Mouse (Mus musculus) lung, postnatal 10 days (tissue): Measurements from ENCODE around the gene Gm43518.

Experiments
- DNase-seq: peaks from one replicate; pipeline ENCODE4 v3.0.0; 2021

The Gm43518 gene

DNA sequence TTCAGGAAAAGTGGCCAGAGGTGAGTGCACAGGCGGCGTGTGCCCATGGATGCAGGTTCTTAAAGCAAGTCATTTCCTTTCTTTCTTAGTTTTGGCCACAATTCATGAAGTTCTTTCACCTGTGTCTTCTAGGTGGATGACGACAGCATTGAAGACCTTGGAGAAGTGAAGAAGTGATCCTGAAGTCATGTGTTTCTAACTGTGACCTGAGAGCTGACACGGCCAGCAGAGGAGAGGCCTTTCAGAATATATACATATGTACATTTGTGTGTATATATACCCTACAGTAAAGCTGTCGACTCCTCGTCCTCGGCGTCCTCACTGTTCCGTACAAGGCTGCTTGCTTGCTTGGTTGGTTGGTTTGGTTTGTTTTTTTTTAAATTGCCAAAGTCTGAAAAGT, at the start of gene Gm43518:
Gm43518 (plus strand) TSS at position 301 of the 400 bp plus-strand sequence.
- DNase-seq, result no peak

DNA sequence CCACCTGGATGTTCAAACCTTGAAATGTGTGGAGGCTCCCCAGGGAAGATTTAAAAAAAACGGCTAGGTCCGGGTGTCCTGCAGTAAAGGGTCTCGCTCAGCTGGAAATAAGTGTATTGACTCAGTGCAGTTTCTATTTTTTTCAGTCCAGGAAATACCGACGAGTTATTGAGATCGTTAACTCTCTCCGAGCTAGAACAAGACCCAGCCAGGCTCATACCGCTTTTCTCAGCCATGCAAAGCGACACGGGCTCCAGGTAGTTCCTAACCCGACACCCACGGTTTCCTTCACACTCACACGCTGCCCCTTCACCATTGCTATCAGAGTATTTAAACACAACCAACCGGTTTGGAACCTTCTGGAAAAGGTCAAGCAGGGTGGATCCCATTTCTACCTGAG, 49.2 kb upstream of the Gm43518 start:
- DNase-seq, result no peak

DNA sequence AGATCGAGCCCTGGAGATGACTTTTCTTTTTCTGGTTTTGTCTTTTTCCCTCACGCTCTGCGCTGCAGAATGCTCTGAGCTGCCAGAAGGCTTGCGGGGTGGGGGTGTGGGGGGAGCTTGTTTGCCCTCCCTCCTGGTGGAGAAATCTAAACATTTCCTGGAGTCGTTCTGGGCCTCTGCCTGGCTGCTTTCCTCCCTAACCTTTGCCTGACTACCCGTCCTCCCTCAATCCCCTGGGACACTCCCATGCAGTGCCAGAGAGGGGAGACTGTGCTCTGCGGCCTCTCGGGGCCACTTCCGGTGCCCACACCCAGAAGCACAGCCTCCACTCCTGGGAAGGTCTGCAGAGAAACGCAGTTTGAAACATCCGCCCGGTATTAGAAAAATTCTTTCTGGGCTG, 47.3 kb upstream of the Gm43518 start, which contains the start of gene Hcar1:
Hcar1 (minus strand) TSS at position 93 of the 400 bp plus-strand sequence.
- peak; percentile 54 for DNase-seq

DNA sequence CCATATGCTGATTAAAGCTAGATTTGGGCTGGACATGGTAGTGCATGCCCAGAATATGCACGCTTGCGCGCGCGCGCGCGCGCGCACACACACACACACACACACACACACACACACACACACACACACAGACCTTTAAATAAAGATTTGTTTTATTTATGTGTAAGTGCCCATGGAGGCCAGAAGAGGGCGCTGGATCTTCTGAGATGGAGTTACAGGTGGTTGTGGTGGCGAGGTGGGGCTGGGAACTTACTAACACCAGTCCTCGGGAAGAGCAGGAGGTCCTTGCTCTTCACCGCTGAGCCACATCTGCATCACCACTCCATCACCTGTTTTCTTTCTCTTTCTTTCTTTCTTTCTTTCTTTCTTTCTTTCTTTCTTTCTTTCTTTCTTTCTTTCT, 46.4 kb upstream of the Gm43518 start:
- no peak for DNase-seq

DNA sequence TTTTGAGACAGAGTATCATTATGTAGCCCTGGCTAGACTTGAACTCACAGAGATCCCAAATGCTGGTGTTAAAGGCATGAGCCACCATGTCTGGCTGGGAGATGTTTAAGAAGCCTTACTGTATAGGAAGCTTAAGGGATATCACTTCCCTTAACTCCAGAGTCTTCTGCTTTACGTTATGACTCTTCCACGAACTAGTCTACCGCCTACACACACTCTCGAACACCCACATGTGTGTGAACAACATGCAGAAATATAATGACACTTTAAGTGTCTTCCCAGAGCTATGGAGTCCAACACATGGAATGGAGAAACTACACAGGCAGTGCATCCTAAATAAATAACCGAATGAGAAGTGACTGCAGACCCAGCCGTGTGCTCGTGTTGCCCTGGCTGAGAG, 43.3 kb upstream of the Gm43518 start:
- no peak for DNase-seq

DNA sequence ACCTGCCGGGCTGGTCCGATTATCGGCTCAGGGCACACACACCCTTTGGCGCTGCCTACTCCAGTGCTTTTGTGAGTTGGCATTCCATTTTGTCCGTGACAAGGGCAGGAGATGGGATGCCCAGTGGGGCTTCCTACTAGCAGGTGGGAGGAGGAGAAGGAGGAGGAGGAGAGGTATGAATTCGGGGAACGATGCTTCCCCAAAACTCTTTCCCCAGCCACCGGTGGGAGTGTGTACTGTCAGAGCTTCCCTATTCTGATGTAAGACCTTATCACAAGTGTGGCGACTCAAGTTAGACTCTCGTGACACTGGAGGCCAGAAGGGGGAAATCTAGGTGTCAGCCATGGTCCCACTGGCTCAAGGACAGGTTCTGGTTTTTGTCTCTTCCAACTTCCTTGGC, 42.9 kb upstream of the Gm43518 start:
- no peak for DNase-seq

DNA sequence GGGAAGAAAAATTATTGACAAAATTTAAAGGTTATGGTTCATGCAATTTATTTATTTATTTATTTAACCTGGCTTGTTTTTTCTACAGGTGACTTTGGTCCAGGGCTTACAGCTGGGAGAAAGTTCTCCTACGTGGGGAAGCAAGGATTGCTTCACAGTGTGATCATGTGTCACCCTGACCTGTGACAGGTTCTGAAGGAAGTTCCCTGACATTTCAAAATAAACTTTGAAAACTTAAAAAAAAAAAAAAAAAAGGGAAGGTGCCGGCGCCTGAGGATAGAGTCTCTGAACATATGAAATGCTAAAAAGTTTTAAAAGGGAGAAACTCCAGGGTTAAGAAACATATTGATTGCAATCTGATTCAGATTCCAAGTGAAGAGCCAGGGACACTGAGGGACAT, 40.9 kb upstream of the Gm43518 start:
- DNase-seq, result no peak

DNA sequence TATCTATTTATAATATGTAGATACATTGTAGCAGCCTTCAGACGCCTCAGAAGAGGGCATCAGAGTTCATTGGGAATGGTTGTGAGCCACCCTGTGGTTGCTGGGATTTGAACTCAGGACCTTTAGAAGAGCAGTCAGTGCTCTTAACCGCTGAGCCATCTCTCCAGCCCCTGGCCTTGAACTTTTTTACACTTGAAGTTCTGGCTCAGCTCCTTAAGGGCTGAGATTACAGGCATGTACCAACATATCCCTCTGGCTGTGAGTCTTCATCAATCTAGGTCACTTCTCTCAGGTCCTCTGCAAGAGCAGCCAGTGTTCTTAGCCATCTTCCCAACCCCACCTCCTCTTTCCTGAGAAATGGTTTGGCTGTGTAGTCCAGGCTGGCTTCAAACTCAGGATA, 36.9 kb upstream of the Gm43518 start:
- DNase-seq, result no peak

DNA sequence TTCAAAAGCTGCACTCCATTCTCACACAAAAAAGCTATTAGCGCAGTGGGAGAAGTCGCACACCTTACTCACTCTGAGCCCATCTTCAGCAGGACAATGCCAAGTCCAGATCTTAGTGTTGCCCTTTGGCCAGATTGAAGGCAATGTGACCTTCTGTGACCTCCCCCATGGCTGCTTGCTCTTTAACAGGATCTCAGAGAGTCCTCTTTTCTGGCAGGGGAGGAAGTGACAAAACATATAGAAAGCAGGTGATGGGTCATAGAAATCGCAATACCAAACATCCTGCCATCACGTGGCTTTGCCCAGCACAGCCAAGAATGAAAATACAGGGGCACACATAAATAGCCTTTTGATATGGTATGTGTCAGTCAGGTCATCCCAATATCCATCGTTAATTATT, 36.2 kb upstream of the Gm43518 start:
- DNase-seq, result no peak

DNA sequence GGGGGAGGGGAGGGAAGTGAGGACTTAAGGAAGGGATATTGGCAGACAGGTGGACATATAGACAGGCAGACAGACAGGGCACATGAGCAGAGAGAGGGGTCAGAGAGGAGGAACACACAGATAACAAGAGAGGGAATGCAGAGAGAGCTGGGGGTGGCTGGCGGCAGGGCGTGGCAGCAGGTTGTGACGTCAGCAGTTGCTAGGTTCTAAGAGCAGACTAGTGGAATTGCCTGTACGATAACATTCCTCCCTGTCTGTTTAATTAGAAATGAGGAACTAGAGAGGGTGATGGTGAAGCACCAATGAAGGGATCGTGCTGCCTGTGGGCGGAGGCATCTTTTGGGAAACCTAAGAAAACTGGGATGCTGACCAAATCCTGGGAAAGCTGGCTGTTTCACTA, 35.5 kb upstream of the Gm43518 start:
- peak; percentile 55 for DNase-seq

DNA sequence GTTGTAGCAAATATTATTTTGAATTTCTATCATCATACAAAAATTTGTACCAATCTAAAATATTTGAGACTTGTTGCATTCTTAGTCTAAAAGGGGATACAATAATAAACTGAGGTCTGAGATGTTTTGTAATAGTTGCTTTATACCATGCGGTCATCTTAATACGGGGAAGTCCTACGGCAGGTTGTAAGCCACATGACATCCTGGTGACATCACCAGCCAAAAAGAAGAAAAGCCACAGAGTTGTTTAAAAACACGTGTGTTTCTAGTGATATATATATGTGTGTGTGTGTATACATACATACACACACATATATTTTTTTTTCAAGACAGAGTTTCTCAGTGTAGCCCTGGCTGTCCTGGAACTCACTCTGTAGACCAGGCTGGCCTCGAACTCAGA, 33.7 kb upstream of the Gm43518 start:
- no peak for DNase-seq

DNA sequence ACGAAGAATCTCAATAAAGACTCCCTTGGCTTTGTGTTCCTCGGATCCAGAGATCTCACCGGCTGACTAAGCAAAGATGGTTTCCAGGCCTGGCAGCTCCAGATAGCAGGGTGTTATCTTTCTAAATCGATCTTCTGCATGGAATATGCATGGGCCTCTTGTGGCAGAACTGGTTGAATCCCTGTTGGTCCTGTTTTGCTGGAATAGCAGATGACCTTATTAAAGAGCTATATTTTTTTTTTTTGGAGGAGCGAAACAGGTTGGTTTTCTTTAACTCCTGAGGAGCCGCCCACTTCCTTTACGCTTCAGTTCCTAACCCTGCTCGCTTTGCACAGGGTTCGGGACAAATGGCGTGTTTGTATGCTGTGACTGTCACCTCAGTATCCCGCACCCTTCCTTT, 30.8 kb upstream of the Gm43518 start:
- no peak for DNase-seq

DNA sequence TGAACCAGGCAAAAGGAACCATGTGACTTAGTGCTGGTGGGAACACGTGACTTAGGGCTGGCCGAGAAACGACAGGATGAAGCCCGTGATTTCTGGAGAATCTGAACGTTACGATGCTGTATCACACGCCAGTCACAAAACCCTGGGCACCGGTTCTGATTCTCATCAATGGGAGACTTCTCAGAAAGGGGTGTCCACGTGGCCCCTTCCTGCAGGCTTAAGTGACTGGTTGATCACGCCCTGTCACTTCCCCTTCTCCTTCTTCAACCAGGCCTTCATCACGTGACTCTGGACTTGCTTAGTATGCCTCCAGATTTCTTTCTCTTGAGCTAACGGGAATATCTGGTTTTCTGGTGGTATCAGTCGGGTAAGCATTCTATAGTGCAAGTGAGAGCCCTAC, 29.9 kb upstream of the Gm43518 start:
- DNase-seq, result no peak

DNA sequence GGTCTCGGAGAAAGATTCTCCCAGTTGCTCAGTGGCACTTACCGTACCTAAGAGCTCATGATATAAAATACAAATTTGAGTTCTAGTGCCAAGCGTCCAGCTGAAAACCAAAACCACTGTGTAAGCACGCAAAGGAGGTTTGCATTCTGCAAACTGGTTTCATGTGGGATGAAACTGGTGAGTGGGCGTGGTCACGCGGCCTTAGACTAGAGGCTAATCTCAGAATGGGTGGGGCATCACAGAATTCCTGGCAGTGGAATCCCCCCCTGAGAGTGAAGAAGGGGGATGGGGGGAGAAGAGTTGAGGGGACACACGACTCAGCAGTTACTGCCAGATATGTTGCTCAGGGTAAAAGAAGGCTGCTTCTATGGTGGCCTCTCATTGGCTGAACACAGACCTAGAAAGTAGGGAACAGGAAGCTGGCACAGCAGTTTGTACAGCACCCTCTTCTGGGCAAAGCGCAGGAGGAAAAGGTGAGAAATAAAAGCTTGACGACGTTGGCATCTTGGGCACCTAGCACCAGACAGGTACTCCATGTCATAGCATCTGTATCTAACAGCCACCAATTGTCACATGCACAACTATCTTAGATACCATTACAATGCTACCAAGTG, 23.1 kb upstream of the Gm43518 start:
- DNase-seq, result peak; percentile 21

DNA sequence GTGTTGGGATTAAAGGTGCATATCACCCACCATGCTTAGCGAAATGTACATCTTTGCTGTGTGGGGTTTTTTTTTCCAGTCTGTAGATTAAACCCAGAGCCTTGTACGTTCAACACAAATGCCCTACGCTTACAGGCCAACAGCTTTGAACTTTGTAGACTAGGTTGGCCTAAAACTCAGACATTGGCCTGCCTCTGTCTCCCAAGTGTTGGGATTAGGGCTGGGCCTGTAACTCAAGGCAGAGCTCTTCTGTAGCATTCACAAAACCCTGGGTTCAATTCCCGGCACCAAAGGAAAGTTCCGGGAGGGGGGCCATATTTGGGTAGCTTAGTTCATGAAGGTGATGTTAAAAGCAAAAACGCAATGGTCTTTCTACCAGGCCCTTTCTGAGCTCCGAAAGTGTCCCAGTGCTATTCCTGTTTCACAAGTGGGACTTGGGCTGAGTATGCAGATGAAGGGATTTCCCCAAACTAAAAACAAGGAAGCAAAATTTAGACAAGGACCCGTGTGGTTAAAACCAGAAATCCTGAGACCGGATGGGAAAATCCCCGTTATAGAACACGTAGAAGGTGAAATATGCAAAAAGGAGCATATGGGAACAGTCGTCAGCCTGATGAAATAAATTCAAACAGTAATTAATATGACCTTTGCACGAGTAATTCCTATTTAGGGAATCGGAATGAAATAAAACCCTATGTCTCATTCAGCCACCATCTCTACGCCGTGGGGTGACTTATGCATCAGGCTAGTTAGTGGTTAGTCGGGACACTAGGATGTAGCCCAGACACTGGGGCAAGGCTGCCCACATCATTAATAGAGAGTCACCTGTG, 20.9 kb upstream of the Gm43518 start:
- no peak for DNase-seq

DNA sequence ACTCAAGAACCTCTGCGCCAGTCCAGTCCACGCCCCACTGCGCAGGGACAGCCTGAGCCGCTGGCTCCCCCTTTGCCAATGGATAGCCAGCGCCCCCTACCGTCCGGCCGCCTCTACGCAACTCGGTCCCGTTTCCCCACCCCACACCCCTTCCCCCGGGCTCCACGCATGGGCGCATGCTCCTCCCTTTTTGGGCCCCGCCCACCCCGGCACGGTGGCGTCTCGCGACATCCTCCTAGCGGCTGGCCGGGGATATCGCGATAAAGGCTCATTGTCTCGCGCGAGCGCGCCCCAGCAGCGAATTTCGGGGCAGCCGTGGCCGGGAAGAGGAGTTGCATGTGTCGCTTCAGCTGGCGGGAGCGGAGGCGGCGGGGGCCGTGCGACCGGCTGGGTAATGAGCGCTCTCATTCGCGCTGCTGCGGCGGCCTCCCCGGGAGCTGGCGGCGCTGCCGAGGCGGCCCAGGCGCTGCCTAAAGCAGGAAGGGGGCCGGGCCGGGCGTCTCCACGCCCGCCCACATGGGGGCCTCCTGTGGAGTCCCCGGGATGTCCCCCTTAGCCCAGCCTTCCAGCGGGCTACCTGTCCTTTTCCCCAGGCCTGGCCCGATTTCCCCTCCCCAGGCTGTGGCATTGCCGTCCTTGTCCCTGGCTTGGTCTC, 20.1 kb upstream of the Gm43518 start, which contains the start of gene Denr:
Denr (plus strand) TSS at position 200 of the 655 bp plus-strand sequence.
- DNase-seq, result peak; percentile 99

DNA sequence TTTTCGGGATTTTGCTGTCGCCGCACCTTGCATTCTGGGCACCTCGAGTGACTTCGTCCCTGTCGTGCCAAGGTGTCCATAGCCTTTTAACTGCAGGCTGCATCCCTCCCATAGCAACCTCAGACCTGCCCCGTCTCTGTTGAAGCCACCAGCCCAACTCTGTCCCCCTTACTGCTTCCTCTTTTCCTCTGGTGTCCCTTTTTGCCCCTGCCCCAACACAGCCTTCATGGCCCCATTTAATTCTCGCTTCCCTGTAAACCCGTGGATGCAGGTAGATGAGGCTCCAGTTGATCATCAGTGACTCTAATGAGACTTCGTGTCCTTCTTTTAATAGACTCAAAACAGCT, 19.6 kb upstream of the Gm43518 start:
- DNase-seq, result no peak

DNA sequence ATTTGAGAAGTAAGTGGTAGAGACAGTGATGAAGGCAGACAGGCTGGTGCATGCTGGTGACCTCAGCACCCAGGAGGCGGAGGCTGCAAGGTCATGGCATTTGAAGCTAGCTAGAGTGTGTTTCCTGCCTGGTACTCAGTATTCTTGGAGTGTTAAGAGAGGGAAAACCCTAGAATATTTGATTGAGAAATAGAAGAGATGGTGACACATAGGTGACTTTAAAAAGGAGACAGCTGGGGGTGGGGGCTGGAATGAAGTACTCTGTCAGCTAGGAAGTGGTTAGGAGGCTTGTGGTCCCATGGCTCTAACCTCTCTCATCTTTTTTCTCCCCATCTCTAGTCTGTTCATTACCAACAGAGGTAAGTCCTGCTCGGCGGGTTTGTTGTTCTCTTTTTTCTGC, 12.4 kb upstream of the Gm43518 start:
- DNase-seq, result no peak

DNA sequence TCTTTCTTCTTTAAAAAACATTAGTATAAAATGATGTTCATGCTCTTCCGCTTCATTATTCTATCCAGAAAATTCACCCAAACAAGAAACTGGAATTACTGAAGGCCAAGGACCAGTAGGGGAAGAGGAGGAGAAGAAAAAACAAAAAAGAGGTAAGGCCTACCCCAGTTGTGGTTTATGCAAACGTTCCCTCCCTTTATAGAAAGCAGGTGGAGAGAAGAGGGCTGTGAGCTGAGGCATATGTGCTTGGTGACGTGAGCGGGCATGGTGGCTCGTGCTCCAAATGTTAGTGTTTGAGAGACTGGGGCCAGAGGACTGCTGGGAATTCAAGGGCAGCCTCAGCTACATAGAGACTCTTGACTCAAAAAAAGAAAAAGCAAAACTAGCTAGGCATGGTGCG, 5.1 kb upstream of the Gm43518 start:
- no peak for DNase-seq

DNA sequence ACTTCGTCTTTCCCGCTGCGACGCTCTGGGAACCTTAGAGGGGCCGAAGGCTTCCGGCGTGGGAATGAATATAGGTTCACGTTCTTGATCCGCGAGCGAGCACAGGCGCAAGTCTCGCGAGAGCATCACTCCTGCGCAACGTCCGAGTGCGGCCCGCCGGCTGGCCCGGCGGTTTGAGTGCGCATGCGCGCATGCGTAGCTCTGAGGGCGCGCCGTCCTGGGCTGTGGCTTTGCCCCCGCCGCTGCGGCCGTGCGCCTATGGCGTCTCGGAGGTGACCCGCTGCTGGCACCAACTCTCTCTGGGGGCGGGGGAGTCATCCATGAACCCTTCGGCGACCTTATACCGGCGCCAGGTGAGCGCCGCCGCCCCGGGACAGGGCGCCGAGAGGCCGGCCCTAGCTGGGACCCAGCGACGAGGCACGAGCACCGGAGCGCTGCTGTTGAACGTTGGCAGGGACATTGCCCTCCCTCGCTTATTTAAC, 3.3 kb downstream of the Gm43518 start, which contains the start of gene Ccdc62:
Ccdc62 (plus strand) TSS at position 172 of the 482 bp plus-strand sequence.
- peak; percentile 96 for DNase-seq

DNA sequence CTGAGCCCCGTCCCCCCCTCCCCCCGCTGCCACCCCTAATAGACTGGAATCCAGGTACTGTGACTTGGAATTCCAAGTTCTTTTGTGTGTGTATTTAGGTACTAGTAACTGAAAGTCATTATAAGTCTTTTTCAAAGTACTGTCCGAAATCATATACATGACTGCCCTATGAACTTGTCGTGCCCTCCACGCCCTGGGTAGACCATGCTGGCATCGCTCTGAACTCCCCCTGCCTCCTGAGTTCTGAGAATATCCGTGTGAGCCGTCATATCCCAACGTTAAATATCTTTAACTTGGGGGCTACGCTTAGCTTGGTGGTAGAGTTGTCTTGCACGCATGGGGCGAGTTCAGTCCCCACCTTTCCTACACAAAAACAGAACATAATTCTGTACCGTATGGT, 3.9 kb downstream of the Gm43518 start:
- no peak for DNase-seq

DNA sequence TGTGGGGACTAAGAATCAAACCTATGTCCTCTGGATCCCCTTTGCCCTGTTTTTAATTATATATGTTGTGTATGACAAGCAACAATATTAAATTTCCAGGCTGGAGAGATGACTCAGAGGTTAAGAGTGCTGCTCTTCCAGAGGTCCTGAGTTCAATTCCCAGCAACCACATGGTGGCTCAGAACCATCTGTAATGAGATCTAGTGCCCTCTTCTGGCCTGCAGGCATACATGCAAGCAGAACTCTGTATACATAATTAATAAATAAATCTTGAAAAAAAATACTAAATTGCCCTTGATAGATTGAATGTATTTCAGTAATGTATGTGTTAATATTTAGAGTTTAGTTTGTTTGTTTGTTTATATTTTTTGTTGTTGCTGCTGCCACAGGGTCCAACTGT, 5.7 kb downstream of the Gm43518 start:
- DNase-seq, result no peak

DNA sequence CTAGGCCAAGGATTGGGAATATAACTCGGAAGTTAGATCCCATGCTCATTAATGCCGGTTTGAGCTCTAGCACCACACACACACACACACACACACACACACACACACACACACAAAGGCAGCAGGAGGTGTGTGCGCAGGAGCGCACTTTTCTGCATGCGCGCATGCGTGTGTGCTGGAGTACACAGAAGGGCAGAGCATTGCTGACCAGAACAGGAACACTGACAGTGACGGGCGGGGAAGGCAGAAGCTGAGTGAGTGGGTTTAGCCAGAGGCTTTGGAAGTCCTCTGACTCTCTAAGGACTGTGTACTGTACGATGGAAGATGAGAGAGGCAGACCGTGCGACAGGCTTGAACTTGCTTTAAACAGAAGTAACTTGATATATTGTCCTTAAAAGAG, 6.3 kb downstream of the Gm43518 start:
- DNase-seq, result no peak
